Mouse (Mus musculus) limb, embryonic 12.5 days (tissue): ENCODE data around the gene Tas2r140. TPM values are rescaled to one million over a fixed set of nuclear protein-coding genes. Genes with fewer than 3 reads are reported as not detected.
A peak's percentile ranks its signal among the peaks of the same experiment; 100 is the strongest.

Experiments used
- ATAC-seq: fragments of 200-750 bp; cut with Nextera tagmentation; 2 replicates; pipeline ENCODE4 v1.8.0; 2017; ENCODE audit warnings: low read depth, moderate TSS enrichment; ENCODE audit not compliant: insufficient number of reproducible peaks, insufficient read depth, low FRiP score, low TSS enrichment
- H3K27ac ChIP-seq: fragments of 300-500 bp; sonication (generic); 2 replicates; pipeline ENCODE4 v1.5.1; 2016; ENCODE audit warnings: mild to moderate bottlenecking, moderate library complexity
- H3K27me3 ChIP-seq: fragments of 300-500 bp; sonication (generic); 2 replicates; pipeline ENCODE4 v1.6.1; 2016; ENCODE audit warnings: mild to moderate bottlenecking, moderate library complexity
- H3K36me3 ChIP-seq: fragments of 300-500 bp; sonication (generic); 2 replicates; pipeline ENCODE4 v1.6.1; 2016; ENCODE audit warnings: mild to moderate bottlenecking, moderate library complexity
- H3K4me1 ChIP-seq: fragments of 300-500 bp; sonication (generic); replicated peaks from 2 replicates; pipeline ENCODE4 v1.6.1; 2016
- H3K4me2 ChIP-seq: fragments of 300-500 bp; sonication (generic); 2 replicates; pipeline ENCODE4 v1.6.1; 2016; ENCODE audit warnings: mild to moderate bottlenecking, moderate library complexity
- H3K4me3 ChIP-seq: fragments of 300-500 bp; sonication (generic); replicated peaks from 2 replicates; pipeline ENCODE4 v1.5.1; 2016; ENCODE audit warnings: mild to moderate bottlenecking
- H3K9ac ChIP-seq: fragments of 300-500 bp; sonication (generic); replicated peaks from 2 replicates; pipeline ENCODE4 v1.6.1; 2016; ENCODE audit warnings: mild to moderate bottlenecking, moderate library complexity
- H3K9me3 ChIP-seq: fragments of 300-500 bp; sonication (generic); 2 replicates; pipeline ENCODE4 v1.6.1; 2016; ENCODE audit warnings: mild to moderate bottlenecking, moderate library complexity
- whole genome bisulfite sequencing: fragments of 180-500 bp; shearing (Covaris S2); methylation state at CpG from one replicate; pipeline ENCODE4 v1.1.7; 2016; 5-methylcytosine and 5-hydroxymethylcytosine counted together
- polyA plus RNA-seq: library from polyadenylated mRNA; unstranded; fragments of >200 nt; fragmentation: Nextera tagmentation; extraction: Ambion mirVana; gene quantifications from 2 replicates; pipeline ENCODE4 v1.2.1, GENCODE M21; 2016

Tas2r140 gene
- not detected in 2 replicates for polyA plus RNA-seq

DNA sequence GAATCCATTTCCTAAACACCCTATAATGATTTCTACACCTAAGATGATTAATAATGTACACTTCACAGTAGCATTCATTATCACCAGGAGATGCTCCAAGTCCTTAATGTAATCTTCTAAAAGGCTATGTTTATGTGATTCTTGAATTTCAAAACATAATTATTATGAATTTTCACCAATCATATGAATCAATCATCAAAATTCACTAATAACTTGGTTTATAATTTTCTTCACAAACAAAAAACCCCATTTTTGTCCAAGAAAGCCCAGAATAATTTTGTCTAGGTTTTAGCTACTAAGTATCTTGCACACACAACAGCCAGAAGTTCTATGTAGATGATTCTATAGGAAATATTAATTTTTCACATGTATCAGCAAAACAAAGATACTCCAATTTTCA is at the start of gene Tas2r140:
TSS of gene Tas2r140 (minus strand) at position 101 of the 400 bp plus-strand sequence.
- no peaks in the 10 kb centered on the region for H3K4me1 ChIP-seq
- H3K9me3 ChIP-seq, result no peaks in the 10 kb centered on the region
- no peak within 1 kb of the TSS for H3K4me3 ChIP-seq
- ATAC-seq, result no peak
- no peak within 1 kb of the TSS for H3K27ac ChIP-seq
- no peaks in the 10 kb centered on the region for H3K27me3 ChIP-seq
- H3K9ac ChIP-seq, result no peak within 1 kb of the TSS
- H3K4me2 ChIP-seq, result no peak within 1 kb of the TSS
- H3K36me3 ChIP-seq, result no peaks in the 10 kb centered on the region

DNA sequence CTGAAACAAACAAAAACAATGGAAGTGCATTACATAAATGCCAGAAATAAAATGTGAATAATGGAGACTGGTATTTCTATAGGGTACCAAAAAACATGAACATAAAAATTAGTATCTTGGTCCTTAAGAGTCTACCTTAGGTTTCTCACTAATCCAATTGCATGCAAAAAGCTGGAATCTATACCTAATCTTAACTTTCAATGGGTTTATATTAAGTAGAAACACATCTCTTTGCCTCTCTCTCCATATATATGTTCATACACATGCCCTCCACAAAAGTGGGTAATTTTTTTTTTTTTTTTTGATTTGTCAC is 48.9 kb upstream of the Tas2r140 start, which contains the start of gene Smim10l1:
TSS of gene Smim10l1 (plus strand) at position 301 of the 313 bp plus-strand sequence.
- peaks cover 10% of the 10 kb centered on the region; the same call in 1 of the 2 replicates for H3K36me3 ChIP-seq
- peak within 1 kb of the TSS; percentile 74 for H3K4me3 ChIP-seq
- H3K9ac ChIP-seq, result peak within 1 kb of the TSS; percentile 94
- no peaks in the 10 kb centered on the region for H3K27me3 ChIP-seq
- peak within 1 kb of the TSS; percentile 54 for H3K4me2 ChIP-seq
- peak within 1 kb of the TSS; percentile 99 for H3K27ac ChIP-seq
- no peak for ATAC-seq
- no peaks in the 10 kb centered on the region for H3K4me1 ChIP-seq
- H3K9me3 ChIP-seq, result no peaks in the 10 kb centered on the region

DNA sequence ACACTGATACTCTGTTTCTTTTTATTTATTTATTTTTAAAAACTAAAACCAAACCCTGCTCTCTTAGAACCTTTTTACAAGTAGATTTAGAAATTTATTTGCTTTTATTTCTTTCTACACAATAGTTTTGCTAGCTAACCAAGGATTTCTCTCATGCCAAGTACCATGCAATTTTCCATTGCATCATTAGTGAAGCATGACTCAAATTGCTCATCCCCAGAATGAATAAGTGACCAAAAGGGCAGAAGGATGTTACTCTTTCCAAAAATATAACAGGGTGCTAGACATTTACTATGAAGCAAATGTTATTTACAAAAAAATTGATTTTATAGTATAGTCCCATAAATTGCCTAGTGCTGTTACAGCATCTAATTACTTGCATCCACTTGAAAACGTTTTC is 46.8 kb upstream of the Tas2r140 start:
- no peak for ATAC-seq
- Histone ChIP-seq H3K4me1 (no peaks in the 10 kb centered on the region), H3K4me2 (no peak overlapping the region), H3K4me3 (no peak overlapping the region), H3K27ac (no peak overlapping the region), H3K9me3 (no peaks in the 10 kb centered on the region), H3K36me3 (no peaks in the 10 kb centered on the region), H3K27me3 (no peaks in the 10 kb centered on the region), H3K9ac (no peak overlapping the region)
- 56% methylated on average over 1 of the region's 1 CpGs for WGBS

DNA sequence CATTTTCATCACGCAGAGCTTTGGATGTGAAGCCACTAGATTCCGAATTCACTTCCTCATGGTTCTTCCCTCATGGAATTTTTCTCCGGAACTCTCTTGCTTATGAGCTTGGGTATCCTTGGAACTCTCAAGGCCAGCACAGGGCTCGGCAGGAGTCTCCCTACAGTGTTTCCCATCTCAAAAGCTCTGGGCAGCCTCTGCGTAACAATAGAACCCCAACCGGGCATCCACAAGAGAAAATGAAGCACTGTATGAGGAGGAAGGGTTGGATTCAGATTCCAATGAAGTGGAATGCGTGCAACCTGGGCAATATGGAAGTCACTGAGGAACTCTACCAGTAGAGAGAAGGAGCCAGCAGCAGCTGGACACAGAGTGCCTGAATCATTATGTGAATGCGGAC is 36.6 kb upstream of the Tas2r140 start:
- no peaks in the 10 kb centered on the region for H3K9me3 ChIP-seq
- no peak overlapping the region for H3K4me3 ChIP-seq
- H3K36me3 ChIP-seq, result no peaks in the 10 kb centered on the region
- H3K4me2 ChIP-seq, result no peak overlapping the region
- no peak overlapping the region for H3K9ac ChIP-seq
- H3K4me1 ChIP-seq, result no peaks in the 10 kb centered on the region
- 79% methylated on average over 8 of the region's 8 CpGs for WGBS
- no peaks in the 10 kb centered on the region for H3K27me3 ChIP-seq
- no peak overlapping the region for H3K27ac ChIP-seq
- no peak for ATAC-seq

DNA sequence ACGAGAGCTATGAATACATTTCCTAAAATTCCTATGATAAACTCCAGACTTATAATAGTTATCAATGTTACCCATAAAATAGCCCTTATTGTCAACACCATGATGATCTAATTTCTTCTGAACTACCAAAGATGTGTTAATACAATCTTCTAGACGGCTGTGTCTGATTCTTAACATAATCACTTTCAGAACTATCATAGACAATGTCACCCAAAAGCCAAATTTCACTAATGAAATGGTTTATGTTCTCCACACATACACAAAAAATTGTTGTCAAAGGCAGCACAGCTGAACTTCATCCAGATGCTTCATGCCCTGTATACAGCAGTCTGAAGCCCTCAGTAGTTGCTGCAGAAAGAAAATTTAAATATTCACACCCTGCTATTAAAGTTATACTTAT is 18.6 kb downstream of the Tas2r140 start, which contains the start of gene Tas2r103:
TSS of gene Tas2r103 (minus strand) at position 101 of the 400 bp plus-strand sequence.
- no peaks in the 10 kb centered on the region for H3K36me3 ChIP-seq
- no peaks in the 10 kb centered on the region for H3K27me3 ChIP-seq
- H3K4me1 ChIP-seq, result no peaks in the 10 kb centered on the region
- H3K9me3 ChIP-seq, result no peaks in the 10 kb centered on the region
- no peak within 1 kb of the TSS for H3K9ac ChIP-seq
- no peak within 1 kb of the TSS for H3K4me2 ChIP-seq
- 85% methylated on average over 2 of the region's 2 CpGs for WGBS
- no peak within 1 kb of the TSS for H3K27ac ChIP-seq
- no peak within 1 kb of the TSS for H3K4me3 ChIP-seq
- ATAC-seq, result no peak

Other genes starting within 250 kb of the Tas2r140 start
- not detected in 2 replicates for gene Tas2r123, start 208.7 kb downstream of the Tas2r140 start, polyA plus RNA-seq
- not detected in 2 replicates for gene Tas2r116, start 200.4 kb downstream of the Tas2r140 start, polyA plus RNA-seq
- not detected in 2 replicates for gene Tas2r110, start 187.8 kb downstream of the Tas2r140 start, polyA plus RNA-seq
- not detected in 2 replicates for gene Tas2r113, start 162.8 kb downstream of the Tas2r140 start, polyA plus RNA-seq
- gene Tas2r125, start 146.2 kb downstream of the Tas2r140 start, polyA plus RNA-seq, result not detected in 2 replicates
- not detected in 2 replicates for gene Tas2r129, start 104.7 kb downstream of the Tas2r140 start, polyA plus RNA-seq
- not detected in 2 replicates for gene Tas2r131, start 97.9 kb downstream of the Tas2r140 start, polyA plus RNA-seq
- not detected in 2 replicates for gene Tas2r109, start 74.9 kb downstream of the Tas2r140 start, polyA plus RNA-seq
- gene Tas2r103, start 18.7 kb downstream of the Tas2r140 start, polyA plus RNA-seq, result not detected in 2 replicates
- 96.8 and 100 TPM in 2 replicates for gene Smim10l1, start 49.1 kb upstream of the Tas2r140 start, polyA plus RNA-seq
- gene 5530400C23Rik, start 236.4 kb upstream of the Tas2r140 start, polyA plus RNA-seq, result not detected in 2 replicates